Mouse (Mus musculus) thymus, postnatal 0 days (tissue): ENCODE measurements around the gene Hpcal4. TPM values are rescaled to one million over a fixed set of nuclear protein-coding genes. Genes with fewer than 3 reads are reported as not detected.

Source experiments
- DNase-seq: peaks from one replicate; pipeline ENCODE4 v3.0.0-alpha.2; 2015; ENCODE audit warnings: low spot score
- polyA plus RNA-seq: library from polyadenylated mRNA; unstranded; fragments of >200 nt; fragmentation: Nextera tagmentation; extraction: Ambion mirVana; gene quantifications from 2 replicates; pipeline ENCODE4 v1.2.1, GENCODE M21; 2015

Hpcal4 gene
- polyA plus RNA-seq, 1 experiment from 2014 or later = 0.30 TPM

GRCm38 (mm10) chr4:123201186-123202093 lies 18.4 kb downstream of the Hpcal4 start, which contains the start of gene Nt5c1a:
Gene Nt5c1a, plus strand, starts transcription at chr4:123201504.
- DNase-seq = no peak

GRCm38 (mm10) chr4:123202094-123202420 lies 19.0 kb downstream of the Hpcal4 start:
- no peak for DNase-seq

GRCm38 (mm10) chr4:123207337-123207736 lies 24.3 kb downstream of the Hpcal4 start:
- no peak for DNase-seq

- no peak for DNase-seq
These were observed 28.0 kb downstream of the Hpcal4 start for GRCm38 (mm10) chr4:123210996-123211395.

GRCm38 (mm10) chr4:123211453-123211852 lies 28.4 kb downstream of the Hpcal4 start:
- no peak for DNase-seq

- no peak for DNase-seq
These were observed 29.3 kb downstream of the Hpcal4 start for GRCm38 (mm10) chr4:123212330-123212729.

- DNase-seq = no peak
These were observed 30.9 kb downstream of the Hpcal4 start for GRCm38 (mm10) chr4:123213975-123214374.

GRCm38 (mm10) chr4:123215367-123215766 lies 32.3 kb downstream of the Hpcal4 start:
- no peak for DNase-seq

GRCm38 (mm10) chr4:123216782-123217181 lies 33.8 kb downstream of the Hpcal4 start:
- peak; percentile 55 for DNase-seq

GRCm38 (mm10) chr4:123219720-123220357 lies 36.8 kb downstream of the Hpcal4 start:
- DNase-seq = peak; percentile 68

GRCm38 (mm10) chr4:123220637-123221036 lies 37.6 kb downstream of the Hpcal4 start:
- DNase-seq = no peak

- DNase-seq = peak; percentile 44
These were observed 40.3 kb downstream of the Hpcal4 start for GRCm38 (mm10) chr4:123223309-123223708.

- no peak for DNase-seq
These were observed 42.8 kb downstream of the Hpcal4 start for GRCm38 (mm10) chr4:123225718-123226403.

GRCm38 (mm10) chr4:123227707-123228106 lies 44.7 kb downstream of the Hpcal4 start:
- DNase-seq = no peak

GRCm38 (mm10) chr4:123228270-123228669 lies 45.2 kb downstream of the Hpcal4 start:
- DNase-seq = no peak

- no peak for DNase-seq
These were observed 46.1 kb downstream of the Hpcal4 start for GRCm38 (mm10) chr4:123229166-123229565.

GRCm38 (mm10) chr4:123232841-123233240 lies 49.8 kb downstream of the Hpcal4 start:
- no peak for DNase-seq

GRCm38 (mm10) chr4:123233492-123234084 lies 50.6 kb downstream of the Hpcal4 start, which contains the start of gene Heyl:
Gene Heyl, plus strand, starts transcription at chr4:123233556.
- DNase-seq = peak; percentile 43

GRCm38 (mm10) chr4:123235835-123236430 lies 52.9 kb downstream of the Hpcal4 start:
- DNase-seq = no peak

- peak; percentile 56 for DNase-seq
These were observed 53.5 kb downstream of the Hpcal4 start for GRCm38 (mm10) chr4:123236431-123237031.
